Mouse (Mus musculus) stomach, embryonic 14.5 days (tissue): Measurements from ENCODE around the gene Plcd3. TPM values are rescaled to one million over a fixed set of nuclear protein-coding genes. Genes with fewer than 3 reads are reported as not detected.

Experiments used
- ATAC-seq: fragments of 200-750 bp; cut with Nextera tagmentation; 2 replicates; pipeline ENCODE4 v1.8.0; 2017; ENCODE audit warnings: low read depth, moderate TSS enrichment; ENCODE audit not compliant: insufficient number of reproducible peaks, insufficient read depth, low FRiP score
- H3K27ac ChIP-seq: fragments of 300-500 bp; sonication (generic); 2 replicates; pipeline ENCODE4 v1.5.1; 2014; ENCODE audit warnings: mild to moderate bottlenecking, low read length, moderate library complexity, mixed read lengths
- H3K27me3 ChIP-seq: fragments of 300-500 bp; sonication (generic); 2 replicates; pipeline ENCODE4 v1.6.1; 2014; ENCODE audit warnings: low read length, control low read depth, mixed read lengths; ENCODE audit not compliant: control insufficient read depth, insufficient read depth
- H3K36me3 ChIP-seq: fragments of 300-500 bp; sonication (generic); 2 replicates; pipeline ENCODE4 v1.6.1; 2014; ENCODE audit warnings: mild to moderate bottlenecking, control low read depth, low read length, moderate library complexity, mixed read lengths; ENCODE audit not compliant: control insufficient read depth, insufficient read depth
- H3K4me1 ChIP-seq: fragments of 300-500 bp; sonication (generic); 2 replicates; pipeline ENCODE4 v1.6.1; 2014; ENCODE audit warnings: low read length, control low read depth, mixed read lengths; ENCODE audit not compliant: control insufficient read depth, insufficient read depth
- H3K4me2 ChIP-seq: fragments of 300-500 bp; sonication (generic); replicated peaks from 2 replicates; pipeline ENCODE4 v1.6.1; 2014; ENCODE audit warnings: low read depth, low read length, control low read depth
- H3K4me3 ChIP-seq: fragments of 300-500 bp; sonication (generic); 2 replicates; pipeline ENCODE4 v1.5.1; 2014; ENCODE audit warnings: low read depth, low read length, control low read depth
- H3K9ac ChIP-seq: fragments of 300-500 bp; sonication (generic); replicated peaks from 2 replicates; pipeline ENCODE4 v1.6.1; 2014; ENCODE audit warnings: low read depth, mild to moderate bottlenecking, control low read depth, low read length, moderate library complexity, mixed read lengths
- H3K9me3 ChIP-seq: fragments of 300-500 bp; sonication (generic); 2 replicates; pipeline ENCODE4 v1.6.1; 2016; ENCODE audit warnings: low read depth, low read length, control low read depth; ENCODE audit not compliant: control insufficient read depth
- WGBS: fragments of 180-500 bp; shearing (Covaris S2); extraction: QIAGEN DNeasy Blood & Tissue Kit; methylation state at CpG from one replicate; pipeline ENCODE4 v1.1.7; 2014; 5-methylcytosine and 5-hydroxymethylcytosine counted together
- polyA plus RNA-seq: library from polyadenylated mRNA; unstranded; fragments of >200 nt; fragmentation: Nextera tagmentation; extraction: Ambion mirVana; gene quantifications from 2 replicates; pipeline ENCODE4 v1.2.1, GENCODE M21; 2014

Gene Plcd3
- polyA plus RNA-seq, 1 experiment from 2014 or later: 2.5 TPM

DNA sequence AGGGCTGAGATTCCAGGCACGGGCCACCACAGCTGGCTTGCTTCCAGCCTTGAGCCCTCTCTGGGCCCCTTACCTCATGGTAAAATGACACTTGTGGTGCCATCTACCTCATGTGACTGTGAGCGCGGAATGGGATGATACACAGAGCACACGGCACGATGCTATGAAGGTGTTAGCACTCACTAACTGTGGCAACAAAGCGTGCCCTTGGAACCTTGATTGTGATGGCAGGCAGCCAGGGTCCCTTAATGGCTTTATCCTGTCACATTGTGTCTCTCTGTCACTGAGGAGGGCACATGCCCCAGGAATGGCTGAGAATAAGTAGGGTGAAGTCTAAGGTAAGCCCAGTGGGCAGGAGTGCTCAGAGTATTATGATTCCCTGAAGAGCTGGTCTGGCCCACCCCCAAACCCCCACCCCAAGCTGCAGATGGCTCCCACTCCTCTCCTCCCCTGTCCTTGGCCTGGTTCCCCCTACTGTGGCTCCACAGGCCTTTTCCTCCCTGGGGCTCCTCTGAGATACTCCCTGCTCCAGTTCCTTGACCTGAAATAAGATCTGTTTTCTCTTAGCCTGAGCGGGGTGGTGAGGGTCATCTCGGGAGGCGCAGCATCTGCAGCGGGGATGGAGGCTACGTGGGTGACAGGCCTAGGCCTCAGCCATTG, 2.8 kb downstream of the Plcd3 start:
- Histone ChIP-seq H3K9me3 (no peaks in the 10 kb centered on the region), H3K27me3 (peaks cover 5% of the 10 kb centered on the region; the same call in 1 of the 2 replicates), H3K36me3 (no peaks in the 10 kb centered on the region), H3K9ac (no peak overlapping the region), H3K27ac (no peak overlapping the region), H3K4me3 (no peak overlapping the region), H3K4me1 (peaks cover 11% of the 10 kb centered on the region), H3K4me2 (no peak overlapping the region)
- ATAC-seq: no peak
- 79% methylated on average over 11 of the region's 11 CpGs for WGBS

DNA sequence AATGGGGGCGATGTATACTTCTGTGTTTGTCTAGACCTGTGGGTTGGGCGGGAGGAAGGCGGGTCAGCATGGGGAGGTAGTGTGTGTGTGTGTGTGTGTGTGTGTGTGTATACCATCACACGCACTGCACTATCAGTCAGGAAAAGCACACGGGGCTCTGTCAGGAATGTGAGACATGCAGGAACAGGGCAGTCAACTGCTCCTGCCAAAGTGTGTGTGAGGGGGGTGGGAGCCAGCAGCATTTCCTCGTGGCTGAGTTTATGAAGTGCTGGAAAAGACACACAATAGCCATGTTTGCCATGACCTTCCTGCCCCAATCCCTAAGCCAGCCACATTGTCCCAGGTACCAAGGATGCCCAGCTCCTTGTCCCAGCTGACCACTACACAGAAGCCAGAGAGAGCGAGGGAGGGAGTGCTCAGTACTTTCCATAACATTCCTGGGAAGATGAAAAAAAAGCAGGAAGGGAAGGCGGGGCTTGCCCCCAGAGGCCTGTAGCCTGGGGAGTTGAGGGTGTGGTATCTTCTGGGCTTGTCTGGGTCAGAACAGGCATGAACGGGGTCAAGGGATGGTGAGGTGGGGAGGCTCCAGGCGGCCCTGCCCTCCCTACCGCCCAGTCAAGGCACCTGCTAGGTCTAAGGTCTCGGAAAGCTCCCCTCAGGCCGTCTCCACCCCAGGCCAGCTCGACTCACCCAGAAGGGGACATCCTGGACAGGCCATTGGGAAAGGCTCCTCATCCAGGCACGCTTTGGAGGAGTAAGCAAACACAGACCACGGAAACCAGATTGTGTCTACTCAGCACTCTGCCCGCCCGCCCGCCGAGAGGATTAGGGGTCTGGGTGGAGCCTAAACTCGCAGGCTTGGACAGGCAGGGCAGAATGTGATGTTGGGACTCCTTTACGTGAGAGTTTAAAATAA, 4.2 kb downstream of the Plcd3 start:
- Histone ChIP-seq H3K27ac (peak overlapping the region; percentile 85), H3K27me3 (peaks cover 5% of the 10 kb centered on the region; the same call in 1 of the 2 replicates)
- ATAC-seq: peak; percentile 17; the same call in 1 of the 2 replicates

DNA sequence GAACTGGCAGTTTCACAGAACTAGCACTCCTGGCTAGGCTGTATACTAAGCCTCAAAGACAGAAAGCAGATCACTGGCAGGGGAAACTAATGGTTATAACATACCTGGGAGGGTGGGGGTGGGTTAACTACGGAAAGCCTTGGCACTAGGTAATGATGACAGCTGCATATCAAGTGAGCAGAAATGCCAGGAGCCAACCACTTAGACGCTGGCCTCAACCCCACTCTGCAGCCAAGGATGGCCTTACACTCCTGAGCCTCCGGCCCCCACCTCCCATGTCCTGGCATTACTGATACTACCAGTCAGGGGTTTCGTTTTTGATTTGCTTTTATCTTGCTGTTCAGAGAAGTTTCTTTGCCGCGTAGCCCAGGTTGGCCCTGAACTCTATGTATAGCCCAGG, 5.7 kb downstream of the Plcd3 start:
- Histone ChIP-seq H3K9ac (no peak overlapping the region), H3K27ac (no peak overlapping the region), H3K9me3 (no peaks in the 10 kb centered on the region), H3K4me1 (peaks cover 9% of the 10 kb centered on the region), H3K27me3 (peaks cover 5% of the 10 kb centered on the region; the same call in 1 of the 2 replicates), H3K4me2 (no peak overlapping the region), H3K36me3 (no peaks in the 10 kb centered on the region), H3K4me3 (no peak overlapping the region)
- no peak for ATAC-seq
- 91% methylated on average over 6 of the region's 6 CpGs for WGBS

More for the DNA sequence above, 4.2 kb downstream of the Plcd3 start:
- Histone ChIP-seq H3K4me3 (peak overlapping the region; percentile 12; the same call in 1 of the 2 replicates), H3K9ac (no peak overlapping the region), H3K4me2 (peak overlapping the region; percentile 35), H3K4me1 (peaks cover 11% of the 10 kb centered on the region), H3K9me3 (no peaks in the 10 kb centered on the region), H3K36me3 (no peaks in the 10 kb centered on the region)
- 16% methylated on average over 22 of the region's 22 CpGs for WGBS

DNA sequence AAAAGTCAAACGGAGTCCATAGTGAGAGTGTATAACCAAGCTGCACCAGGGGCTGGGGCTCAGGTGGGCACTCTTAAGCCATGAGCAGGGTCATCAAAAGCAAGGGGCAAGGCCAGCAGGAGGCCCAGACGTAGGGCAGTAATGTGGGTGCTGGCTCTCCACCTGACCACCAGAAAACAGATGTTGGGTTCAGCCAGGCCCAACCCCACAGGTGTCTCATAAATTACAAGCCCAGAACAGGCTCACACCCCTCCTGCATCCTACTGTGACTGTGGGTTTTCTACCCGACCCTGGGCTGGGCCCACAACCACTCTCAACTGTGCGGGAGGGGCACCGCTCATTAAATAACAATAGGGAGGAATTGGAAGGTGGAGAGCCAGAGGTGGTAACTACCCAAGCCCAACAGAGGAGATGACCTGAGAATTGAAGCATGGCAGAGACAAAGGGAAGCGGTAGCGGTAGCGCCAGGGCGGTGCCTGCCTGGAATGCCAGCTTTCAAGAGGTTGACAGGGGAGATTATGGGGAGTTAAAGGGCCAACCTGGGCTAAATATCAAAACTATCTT, 6.3 kb downstream of the Plcd3 start:
- peaks cover 9% of the 10 kb centered on the region for H3K4me1 ChIP-seq
- ATAC-seq: no peak
- peak overlapping the region; percentile 72 for H3K27ac ChIP-seq

DNA sequence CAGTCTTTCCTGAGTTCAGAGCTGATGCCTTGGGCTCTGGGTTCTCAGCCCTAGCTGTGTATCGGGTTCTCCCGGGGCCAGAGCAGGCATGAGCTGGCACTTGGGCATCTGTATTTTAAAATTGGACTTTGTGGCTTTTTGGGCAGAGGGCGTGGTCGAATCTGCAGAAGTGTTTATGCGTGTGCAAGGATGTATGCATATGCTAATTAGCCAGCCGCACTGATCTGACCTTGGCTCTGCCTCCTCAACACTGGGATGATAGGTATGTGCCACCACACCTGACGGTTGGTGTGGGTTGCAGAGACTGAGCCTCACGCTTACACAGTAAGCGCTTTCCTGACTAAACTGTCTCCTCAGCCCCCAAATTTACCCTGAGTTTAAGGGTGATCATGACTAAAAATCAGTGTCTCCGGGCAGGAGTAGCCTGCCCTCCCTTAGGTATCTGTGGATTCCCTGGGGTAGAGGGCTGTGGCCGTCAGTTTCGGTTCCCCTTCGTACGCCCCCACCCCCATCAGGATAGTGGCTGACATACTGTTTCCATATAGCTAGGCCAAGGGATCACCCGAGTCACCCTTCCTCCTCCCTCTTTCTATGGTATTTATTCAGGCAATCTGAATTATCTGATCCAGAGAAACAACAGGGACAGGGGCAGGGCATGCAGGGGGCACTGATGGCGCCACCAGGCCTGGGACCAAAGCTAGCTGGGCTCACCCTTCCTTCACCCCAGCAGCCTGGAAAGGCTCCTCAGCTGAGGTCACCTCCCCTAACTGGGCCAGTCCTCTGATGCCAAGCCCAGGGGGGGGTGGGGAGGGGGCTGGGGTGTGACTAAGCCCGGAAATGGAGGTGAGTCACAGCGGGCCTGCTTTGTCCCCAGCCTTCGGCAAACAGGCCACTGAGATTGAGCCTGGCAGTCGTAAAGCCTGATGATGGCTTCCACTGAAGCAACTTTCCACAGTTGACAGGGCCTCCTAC, 7.3 kb downstream of the Plcd3 start:
- 68% methylated on average over 20 of the region's 20 CpGs for WGBS
- Histone ChIP-seq H3K27me3 (no peaks in the 10 kb centered on the region), H3K4me1 (peaks cover 9% of the 10 kb centered on the region), H3K27ac (peak overlapping the region; percentile 72; the same call in 1 of the 2 replicates), H3K4me2 (no peak overlapping the region), H3K9ac (no peak overlapping the region), H3K9me3 (no peaks in the 10 kb centered on the region), H3K4me3 (no peak overlapping the region), H3K36me3 (no peaks in the 10 kb centered on the region)
- peak; percentile 81 for ATAC-seq

More for the DNA sequence above, 6.3 kb downstream of the Plcd3 start:
- Histone ChIP-seq H3K4me3 (no peak overlapping the region), H3K27me3 (peaks cover 5% of the 10 kb centered on the region; the same call in 1 of the 2 replicates), H3K36me3 (no peaks in the 10 kb centered on the region), H3K4me2 (no peak overlapping the region), H3K9me3 (no peaks in the 10 kb centered on the region), H3K9ac (no peak overlapping the region)
- 68% methylated on average over 9 of the region's 9 CpGs for WGBS

DNA sequence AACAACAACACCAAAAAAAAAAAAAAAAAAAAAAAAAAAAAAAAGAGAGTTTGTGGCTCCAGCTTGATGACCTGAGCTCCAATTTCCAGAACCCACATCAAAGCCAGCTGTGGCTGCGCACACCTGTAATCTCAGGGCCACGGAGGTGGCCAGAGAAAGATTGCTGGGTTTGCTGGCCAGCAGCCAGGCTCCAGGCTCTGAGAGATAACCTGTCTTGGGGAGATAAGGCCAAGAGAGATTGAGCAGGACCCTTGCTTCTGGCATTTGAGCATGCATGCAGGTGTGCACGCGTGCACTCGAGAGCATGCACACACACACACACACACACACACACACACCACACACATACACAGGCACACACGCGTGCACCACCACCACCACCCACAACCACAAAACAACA, 8.2 kb downstream of the Plcd3 start:
- no peaks in the 10 kb centered on the region for H3K9me3 ChIP-seq
- no peak overlapping the region for H3K4me2 ChIP-seq
- peaks cover 9% of the 10 kb centered on the region for H3K4me1 ChIP-seq
- H3K9ac ChIP-seq: no peak overlapping the region
- WGBS: 84% methylated on average over 7 of the region's 7 CpGs
- no peak overlapping the region for H3K4me3 ChIP-seq
- no peaks in the 10 kb centered on the region for H3K36me3 ChIP-seq
- no peak for ATAC-seq
- H3K27ac ChIP-seq: no peak overlapping the region
- H3K27me3 ChIP-seq: no peaks in the 10 kb centered on the region

DNA sequence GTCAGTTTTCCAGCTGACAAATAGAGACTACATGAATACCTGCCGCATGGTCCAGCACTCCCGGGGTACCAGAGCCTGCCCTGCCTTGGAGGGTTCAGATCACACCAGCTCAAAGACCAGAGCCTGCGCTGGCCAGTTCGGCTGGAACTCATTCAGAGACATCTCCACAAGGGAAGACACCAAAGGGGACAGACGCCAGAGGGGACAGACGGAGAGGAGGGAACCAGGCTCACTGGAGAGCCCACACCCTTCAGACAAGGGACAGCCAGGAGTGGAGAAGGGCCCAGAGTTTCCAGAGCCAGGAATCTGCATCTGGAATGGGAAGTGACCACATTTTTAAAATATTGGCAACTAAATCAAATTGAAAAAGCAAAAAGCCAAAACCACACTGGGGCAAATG, 19.8 kb downstream of the Plcd3 start:
- Histone ChIP-seq H3K27me3 (peaks cover 15% of the 10 kb centered on the region), H3K36me3 (no peaks in the 10 kb centered on the region), H3K27ac (no peak overlapping the region), H3K4me1 (0 out of 2 replicates have a peak, but pooled peaks cover 9% of the 10 kb centered on the region), H3K9ac (no peak overlapping the region), H3K4me2 (no peak overlapping the region), H3K4me3 (no peak overlapping the region), H3K9me3 (no peaks in the 10 kb centered on the region)
- WGBS: 67% methylated on average over 6 of the region's 6 CpGs
- no peak for ATAC-seq
